Mouse (Mus musculus): ENCODE data around the gene Lrrc56.
"Not testable (repeated sequence)": the region's sequence is repeated elsewhere in the genome, so short reads cannot be mapped to it uniquely, and the experiment has no call there.

Gene Lrrc56

DNA sequence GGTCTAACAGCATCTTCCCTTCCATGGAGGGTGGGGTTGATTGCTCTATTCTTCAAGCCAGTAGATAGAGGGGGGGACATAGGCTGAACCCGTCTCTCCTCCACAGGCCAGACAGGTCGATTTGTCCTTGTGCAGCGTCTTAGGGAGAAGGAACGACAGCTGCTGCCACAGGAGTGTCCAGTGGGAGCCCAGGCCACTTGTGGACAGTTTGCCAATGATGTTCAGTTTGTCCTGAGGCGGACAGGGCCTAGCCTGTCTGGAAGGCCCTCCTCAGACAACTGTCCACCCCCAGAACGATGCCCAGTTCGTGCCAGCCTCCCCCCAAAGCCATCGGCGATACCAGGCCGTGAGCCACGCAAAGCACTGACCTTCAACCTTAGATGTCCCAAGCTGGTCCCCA is 22.9 kb downstream of the Lrrc56 start:
- DNase-seq (ENCODE audit: low spot score in 2 of 2), result no peak

DNA sequence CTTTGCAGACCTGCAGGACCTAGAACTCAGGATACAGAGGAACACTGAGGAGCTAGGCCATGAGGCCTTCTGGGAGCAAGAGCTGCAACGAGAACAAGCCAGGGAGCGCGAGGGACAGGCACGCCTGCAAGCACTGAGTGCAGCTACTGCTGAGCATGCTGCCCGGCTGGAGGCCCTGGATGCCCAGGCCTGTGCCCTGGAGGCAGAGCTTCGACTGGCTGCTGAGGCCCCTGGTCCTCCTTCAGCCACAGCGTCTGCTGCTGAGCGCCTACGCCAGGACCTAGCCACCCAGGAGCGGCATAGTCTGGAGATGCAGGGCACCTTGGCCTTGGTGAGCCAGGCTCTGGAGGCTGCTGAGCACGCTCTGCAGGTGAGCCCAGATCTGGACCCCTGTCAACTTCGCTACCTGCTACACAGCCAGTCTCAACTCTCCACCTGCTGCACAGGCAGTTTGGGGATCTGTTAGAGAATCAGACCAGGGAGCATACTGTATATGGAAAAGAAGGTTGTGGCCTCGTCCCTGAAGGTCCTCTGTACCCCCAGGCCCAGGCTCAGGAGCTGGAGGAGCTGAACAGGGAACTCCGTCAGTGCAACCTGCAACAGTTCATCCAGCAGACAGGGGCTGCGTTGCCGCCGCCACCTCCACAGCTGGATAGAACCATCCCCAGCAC is 23.5 kb downstream of the Lrrc56 start:
- DNase-seq (ENCODE audit: low spot score in 2 of 2), result peak in 1 of 2 experiments; percentile 20

DNA sequence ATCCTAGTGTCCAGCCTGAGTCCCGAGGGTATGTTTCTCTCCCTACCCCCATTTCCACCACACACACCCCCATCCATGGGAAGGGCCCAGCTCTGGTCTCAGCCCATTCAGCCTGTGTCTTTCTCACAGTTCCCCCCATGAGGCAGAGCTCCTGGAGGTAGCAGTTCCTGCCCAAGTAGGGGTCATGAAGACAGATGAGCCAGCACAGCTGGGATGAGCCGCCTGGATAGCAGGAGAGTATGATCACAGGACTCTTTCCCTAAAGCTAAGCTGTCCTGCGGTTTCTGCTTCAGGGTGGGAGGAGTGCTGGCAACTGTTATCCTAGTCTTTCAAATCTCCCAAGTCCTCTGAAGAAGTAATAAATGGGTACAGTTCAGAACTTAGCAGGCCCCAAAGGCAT is 24.2 kb downstream of the Lrrc56 start:
- no peak for DNase-seq (ENCODE audit: low spot score in 2 of 2)

DNA sequence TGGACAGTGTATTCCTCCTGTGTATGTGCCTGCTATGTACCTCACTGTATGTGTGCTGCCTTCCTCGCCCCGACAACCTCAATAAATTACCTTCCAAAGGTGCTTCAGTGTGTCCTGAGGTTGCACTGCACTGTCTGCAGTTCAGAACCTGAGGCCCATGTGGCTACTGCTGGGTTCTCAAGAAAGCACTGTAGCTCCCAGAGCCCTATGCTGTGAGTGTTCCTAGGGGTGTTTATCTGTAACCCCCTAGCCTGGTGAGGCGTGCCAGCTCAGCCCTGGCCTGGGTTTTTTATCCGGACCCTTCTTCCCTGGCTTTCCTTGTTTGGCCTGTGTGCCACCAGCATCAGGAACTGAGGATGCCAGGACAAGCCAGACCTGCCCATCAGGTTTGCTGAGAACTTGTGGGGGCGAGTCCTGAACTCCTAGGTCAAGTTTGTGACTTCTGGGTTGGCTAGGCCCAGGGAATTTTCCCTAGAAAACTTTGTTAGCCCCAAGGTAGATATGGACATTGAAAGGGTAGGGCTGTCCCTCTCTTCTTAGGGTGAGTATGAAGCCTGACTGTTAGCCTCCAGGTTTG is 24.7 kb downstream of the Lrrc56 start:
- DNase-seq (ENCODE audit: low spot score in 2 of 2), result peak; percentile 52 to 67

DNA sequence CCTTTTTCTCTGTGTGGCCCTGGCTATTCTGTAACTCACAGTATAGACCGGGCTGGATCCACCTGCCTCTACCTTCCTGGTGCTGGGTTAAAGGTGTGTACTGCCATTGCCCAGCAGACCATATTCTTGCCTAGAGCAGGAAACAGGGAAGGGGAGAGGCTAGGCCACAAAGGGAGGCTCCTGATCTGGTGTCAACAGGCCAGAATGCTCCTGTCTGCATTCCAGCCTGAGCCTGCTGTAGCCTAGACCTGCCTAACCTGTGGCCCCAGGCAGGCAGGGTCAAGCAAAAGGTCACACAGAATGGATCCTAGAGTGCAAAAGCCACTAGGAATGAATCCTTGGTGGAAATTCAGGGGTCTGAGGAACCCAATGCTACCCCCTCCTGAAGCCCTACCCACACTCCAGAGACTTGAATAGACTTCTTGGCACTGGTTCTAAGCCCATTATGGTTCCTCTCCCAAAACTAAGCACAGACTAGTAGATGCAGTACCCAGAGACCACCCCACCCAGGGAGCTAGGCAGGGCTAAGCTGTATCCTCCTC is 25.7 kb downstream of the Lrrc56 start:
- no peak for DNase-seq (ENCODE audit: low spot score in 2 of 2)

- DNase-seq (ENCODE audit: low spot score in 2 of 2), result no peak
Observed at GRCm38 (mm10) chr7:141220377-141220776, 26.4 kb downstream of the Lrrc56 start.

GRCm38 (mm10) chr7:141221249-141222125 is 27.5 kb downstream of the Lrrc56 start:
- peak; percentile 96 for DNase-seq (ENCODE audit: low spot score in 2 of 2)

DNA sequence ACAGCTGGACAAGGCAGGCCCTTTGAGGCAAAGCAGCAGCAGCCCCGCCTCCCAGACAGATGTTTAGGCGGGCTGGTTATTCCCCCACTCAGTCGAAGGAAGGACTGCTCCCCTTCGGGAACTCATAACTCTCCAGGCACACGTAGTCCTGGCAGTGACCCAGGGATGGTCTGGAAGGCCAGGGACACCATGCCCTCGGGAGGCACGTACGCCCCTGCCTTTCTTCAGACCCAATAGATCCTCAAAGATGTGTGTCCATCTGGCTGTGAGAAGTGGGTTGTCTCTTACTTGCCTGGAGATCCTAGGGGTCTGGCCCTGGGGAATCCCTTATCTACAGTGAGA is 28.1 kb downstream of the Lrrc56 start:
- DNase-seq (ENCODE audit: low spot score in 2 of 2), result no peak

- no peak for DNase-seq (ENCODE audit: low spot score in 2 of 2)
Observed at GRCm38 (mm10) chr7:141222696-141223215, 28.8 kb downstream of the Lrrc56 start.

DNA sequence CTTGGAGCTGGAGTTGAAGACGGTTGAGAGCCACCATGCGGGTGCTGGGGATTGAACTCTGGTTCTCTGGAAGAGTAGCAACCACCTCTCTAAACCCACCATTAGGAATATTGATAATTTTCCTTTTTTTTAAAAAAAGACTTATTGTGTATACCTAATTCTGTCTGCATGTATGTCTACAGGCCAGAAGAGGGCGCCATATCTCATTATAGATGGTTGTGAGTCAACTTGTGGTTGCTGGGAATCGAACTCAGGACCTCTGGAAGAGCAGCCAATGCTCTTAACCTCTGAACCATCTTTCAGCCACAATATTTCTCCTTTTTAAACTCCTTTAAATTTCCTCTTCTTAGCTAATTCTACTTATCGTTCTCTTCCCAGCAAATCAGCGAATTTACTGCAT is 32.6 kb downstream of the Lrrc56 start:
- DNase-seq (ENCODE audit: low spot score in 2 of 2), result no peak

- DNase-seq (ENCODE audit: low spot score in 2 of 2), result no peak
Observed at GRCm38 (mm10) chr7:141227796-141228195, 33.8 kb downstream of the Lrrc56 start.

- DNase-seq (ENCODE audit: low spot score in 2 of 2), result peak; percentile 89 to 92
Observed at GRCm38 (mm10) chr7:141228279-141229067, 34.5 kb downstream of the Lrrc56 start, which contains the start of gene Phrf1. Gene Phrf1, plus strand, starts transcription at chr7:141228784.

DNA sequence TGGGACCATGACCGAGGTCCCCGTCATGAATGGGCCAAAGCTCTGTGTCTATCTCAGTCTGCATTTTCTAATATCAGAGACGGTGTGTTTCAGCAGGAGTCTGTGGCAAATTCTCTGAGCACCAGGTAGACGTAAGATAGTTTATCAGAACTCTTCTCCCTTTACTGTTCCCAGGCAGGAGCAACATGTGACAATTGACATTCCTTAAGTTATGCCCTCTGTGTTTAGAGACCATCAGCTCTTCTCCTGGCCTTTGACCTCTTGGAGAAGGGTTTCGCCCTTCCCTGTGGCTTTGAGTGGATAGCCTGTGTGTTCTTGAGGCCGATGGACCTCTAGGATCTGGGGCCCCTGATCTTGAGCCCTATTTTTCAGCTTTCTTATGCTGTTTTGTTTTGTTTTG is 35.7 kb downstream of the Lrrc56 start:
- no peak for DNase-seq (ENCODE audit: low spot score in 2 of 2)

DNA sequence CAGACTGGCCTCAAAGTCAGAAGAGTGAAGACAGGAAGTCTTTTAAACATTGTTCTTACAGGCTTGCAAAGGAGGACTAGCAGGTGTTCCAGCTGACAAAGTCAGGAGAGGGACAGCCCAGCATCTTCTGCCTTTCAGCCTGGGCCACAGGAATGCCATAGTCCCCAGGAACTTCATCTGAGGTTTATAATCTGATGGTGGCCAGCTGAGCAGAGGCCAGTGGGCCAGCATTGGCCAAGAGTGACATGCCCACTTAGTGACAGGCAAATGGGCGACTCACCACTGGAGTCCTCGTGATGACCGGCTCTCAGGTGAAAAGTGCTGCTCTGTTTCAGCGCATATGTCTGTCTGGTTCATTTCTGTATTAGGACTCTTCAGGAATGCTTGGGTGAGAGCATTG is 36.6 kb downstream of the Lrrc56 start:
- DNase-seq (ENCODE audit: low spot score in 2 of 2), result no peak

- DNase-seq (ENCODE audit: low spot score in 2 of 2), result no peak
Observed at GRCm38 (mm10) chr7:141231111-141231510, 37.2 kb downstream of the Lrrc56 start.

DNA sequence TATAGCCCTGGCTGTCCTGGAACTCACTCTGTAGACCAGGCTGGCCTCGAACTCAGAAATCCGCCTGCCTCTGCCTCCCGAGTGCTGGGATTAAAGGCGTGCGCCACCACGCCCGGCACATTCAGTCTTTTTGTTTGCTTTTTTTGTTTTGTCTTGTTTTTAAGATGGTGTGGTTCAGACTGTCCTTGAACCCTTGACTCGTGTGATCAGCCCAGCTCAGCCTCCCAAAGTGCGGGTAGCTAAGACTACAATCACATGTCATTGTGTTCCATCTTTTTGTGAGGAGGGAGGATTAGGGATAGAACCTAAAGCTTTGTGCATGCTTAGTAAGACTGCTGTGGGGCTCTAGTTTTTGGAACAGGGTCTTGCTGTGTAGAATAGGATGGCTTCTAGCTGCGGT is 37.6 kb downstream of the Lrrc56 start:
- DNase-seq (ENCODE audit: low spot score in 2 of 2), result no peak

DNA sequence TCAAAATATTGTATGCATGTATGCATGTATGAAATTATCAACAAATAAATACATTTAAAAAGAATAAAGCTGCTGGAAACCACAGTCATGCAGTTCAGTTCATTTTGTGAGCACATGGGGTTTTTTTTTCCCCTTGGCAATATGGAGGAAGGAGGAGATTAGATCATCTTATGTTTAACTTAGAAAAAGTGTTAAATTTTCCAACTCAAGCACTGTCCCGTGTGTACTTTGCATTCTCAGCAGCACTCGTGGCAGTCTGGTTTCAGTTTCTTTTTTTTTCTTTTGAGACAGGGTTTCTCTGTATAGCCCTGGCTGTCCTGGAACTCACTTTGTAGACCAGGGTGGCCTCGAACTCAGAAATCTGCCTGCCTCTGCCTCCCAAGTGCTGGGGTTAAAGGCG is 56.5 kb downstream of the Lrrc56 start:
- DNase-seq (ENCODE audit: low spot score in 2 of 2), result not testable (repeated sequence)

GRCm38 (mm10) chr7:141256159-141256558 is 62.2 kb downstream of the Lrrc56 start:
- DNase-seq (ENCODE audit: low spot score in 2 of 2), result no peak

All from urinary bladder, postnatal 36 days (tissue).